Mouse (Mus musculus): ENCODE data around the gene Piezo1. TPM values are rescaled to one million over a fixed set of nuclear protein-coding genes. Genes with fewer than 3 reads are reported as not detected.

The Piezo1 gene
- polyA plus RNA-seq, 1 experiment = 22.2 TPM

GRCm38 (mm10) chr8:122497016-122497734, 54.0 kb downstream of the Piezo1 start:
- H3K9me3 ChIP-seq (ENCODE audit: control insufficient read depth, low read length) = peaks cover 4% of the 10 kb centered on the region
- H3K4me1 ChIP-seq (ENCODE audit: control insufficient read depth) = peaks cover 8% of the 10 kb centered on the region
- H3K4me3 ChIP-seq (replicated peaks) = no peak overlapping the region
- no peak for TF ChIP-seq TAL1 (IDR thresholded peaks at IDR 0.05; ENCODE audit: low read length)
- no peak for TF ChIP-seq GATA1 (IDR thresholded peaks at IDR 0.05; ENCODE audit: low read length)
- peaks cover 99% of the 10 kb centered on the region for H3K36me3 ChIP-seq (ENCODE audit: control insufficient read depth)
- H3K27me3 ChIP-seq (ENCODE audit: control insufficient read depth) = no peaks in the 10 kb centered on the region; the same call in 1 of the 2 replicates

DNA sequence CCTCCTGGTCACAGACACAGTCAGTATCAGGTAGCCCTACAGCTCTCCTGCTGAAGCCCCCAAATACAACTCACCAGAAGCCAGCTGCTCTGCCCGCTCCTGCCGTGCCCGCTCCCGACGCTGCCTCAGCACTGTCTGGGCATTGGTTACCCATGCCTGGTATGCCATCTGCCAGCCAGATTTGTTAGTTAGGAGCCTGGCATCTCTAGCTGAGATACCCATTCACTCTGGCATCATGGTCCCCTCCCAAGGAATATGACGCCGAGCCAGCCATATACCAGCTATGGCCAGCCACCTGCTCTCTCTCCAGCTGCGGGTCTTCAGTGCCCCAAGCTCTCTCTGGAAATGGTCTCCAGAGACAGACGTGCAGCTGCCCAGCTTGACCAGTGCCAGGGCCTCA, 62.7 kb downstream of the Piezo1 start:
- Histone ChIP-seq H3K4me1 (ENCODE audit: control insufficient read depth) (no peaks in the 10 kb centered on the region; the same call in 1 of the 2 replicates), H3K36me3 (ENCODE audit: control insufficient read depth) (peaks cover 100% of the 10 kb centered on the region), H3K9me3 (ENCODE audit: control insufficient read depth, low read length) (peaks cover 18% of the 10 kb centered on the region), H3K27me3 (ENCODE audit: control insufficient read depth) (no peaks in the 10 kb centered on the region; the same call in 1 of the 2 replicates), H3K4me3 (replicated peaks) (no peak overlapping the region)
- TF ChIP-seq GATA1 (IDR thresholded peaks at IDR 0.05; ENCODE audit: low read length) = no peak
- no peak for TF ChIP-seq TAL1 (IDR thresholded peaks at IDR 0.05; ENCODE audit: low read length)

- TF ChIP-seq GATA1 (IDR thresholded peaks at IDR 0.05; ENCODE audit: low read length) (no peak), TAL1 (IDR thresholded peaks at IDR 0.05; ENCODE audit: low read length) (0 out of 3 replicates have a peak, but pooled peaks have one; percentile 11)
- H3K9me3 ChIP-seq (ENCODE audit: control insufficient read depth, low read length) = peaks cover 20% of the 10 kb centered on the region
- H3K4me1 ChIP-seq (ENCODE audit: control insufficient read depth) = no peaks in the 10 kb centered on the region; the same call in 1 of the 2 replicates
- no peaks in the 10 kb centered on the region; the same call in 1 of the 2 replicates for H3K27me3 ChIP-seq (ENCODE audit: control insufficient read depth)
- no peak overlapping the region for H3K4me3 ChIP-seq (replicated peaks)
- peaks cover 100% of the 10 kb centered on the region for H3K36me3 ChIP-seq (ENCODE audit: control insufficient read depth)
Observed at GRCm38 (mm10) chr8:122484831-122485230, 66.3 kb downstream of the Piezo1 start.

GRCm38 (mm10) chr8:122483877-122484276, 67.3 kb downstream of the Piezo1 start:
- Histone ChIP-seq H3K4me3 (replicated peaks) (no peak overlapping the region), H3K9me3 (ENCODE audit: control insufficient read depth, low read length) (peaks cover 20% of the 10 kb centered on the region), H3K36me3 (ENCODE audit: control insufficient read depth) (peaks cover 100% of the 10 kb centered on the region), H3K27me3 (ENCODE audit: control insufficient read depth) (no peaks in the 10 kb centered on the region; the same call in 1 of the 2 replicates), H3K4me1 (ENCODE audit: control insufficient read depth) (no peaks in the 10 kb centered on the region; the same call in 1 of the 2 replicates)
- TF ChIP-seq TAL1 (IDR thresholded peaks at IDR 0.05; ENCODE audit: low read length) = no peak
- TF ChIP-seq GATA1 (IDR thresholded peaks at IDR 0.05; ENCODE audit: low read length) = no peak

- Histone ChIP-seq H3K4me3 (replicated peaks) (no peak overlapping the region), H3K9me3 (ENCODE audit: control insufficient read depth, low read length) (peaks cover 20% of the 10 kb centered on the region)
Observed at GRCm38 (mm10) chr8:122482448-122482847, 68.7 kb downstream of the Piezo1 start.

DNA sequence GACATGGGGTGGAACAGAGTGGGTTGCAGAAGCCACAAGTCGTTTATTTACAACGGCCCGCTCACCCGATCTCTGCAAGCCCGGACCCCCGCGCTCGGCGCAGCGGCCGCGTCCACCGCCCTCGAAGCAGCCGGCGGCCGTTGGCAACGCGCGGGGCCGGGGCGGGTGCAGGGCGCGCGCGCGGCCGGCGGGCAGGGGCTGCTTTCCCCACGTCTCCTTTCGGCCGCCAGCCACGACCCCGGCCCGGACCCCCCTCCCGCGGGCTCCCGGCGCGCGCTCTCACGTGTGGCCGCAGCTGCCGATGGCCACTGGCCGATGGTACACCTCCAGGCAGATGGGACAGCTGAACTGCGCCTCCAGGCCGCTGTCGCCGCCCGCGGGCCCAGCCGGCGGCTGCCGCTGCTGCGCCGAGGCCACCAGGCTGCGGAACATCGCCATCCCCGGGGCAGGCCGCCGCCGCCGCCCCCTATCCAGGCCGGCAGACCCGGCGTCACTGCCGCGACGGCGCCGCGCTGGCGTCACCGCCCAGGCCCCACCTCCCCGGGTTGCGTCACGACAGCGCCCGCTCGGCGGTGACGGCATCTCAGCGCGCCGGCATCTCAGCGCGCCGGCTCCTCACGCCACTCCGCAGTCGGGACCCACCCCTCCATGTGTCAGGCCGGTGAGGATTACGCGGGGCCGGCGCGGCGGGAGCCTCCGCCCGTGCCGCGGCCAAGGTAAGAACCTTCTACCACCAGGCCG, 75.4 kb downstream of the Piezo1 start, which contains the start of the genes Rnf166 and Ctu2:
Gene Rnf166, minus strand, starts transcription at position 485 of the 741 bp plus-strand sequence.
Gene Ctu2, plus strand, starts transcription at position 564 of the 741 bp plus-strand sequence.
- H3K9me3 ChIP-seq (ENCODE audit: control insufficient read depth, low read length) = no peaks in the 10 kb centered on the region
- peaks cover 53% of the 10 kb centered on the region for H3K36me3 ChIP-seq (ENCODE audit: control insufficient read depth)
- H3K4me3 ChIP-seq (replicated peaks) = peak within 1 kb of the TSS; percentile 85
- H3K27me3 ChIP-seq (ENCODE audit: control insufficient read depth) = no peaks in the 10 kb centered on the region
- TF ChIP-seq GATA1 (IDR thresholded peaks at IDR 0.05; ENCODE audit: low read length) = no peak
- TF ChIP-seq TAL1 (IDR thresholded peaks at IDR 0.05; ENCODE audit: low read length) = no peak
- H3K4me1 ChIP-seq (ENCODE audit: control insufficient read depth) = peaks cover 39% of the 10 kb centered on the region

More at GRCm38 (mm10) chr8:122482448-122482847, 68.7 kb downstream of the Piezo1 start:
- TF ChIP-seq TAL1 (IDR thresholded peaks at IDR 0.05; ENCODE audit: low read length) (no peak), GATA1 (IDR thresholded peaks at IDR 0.05; ENCODE audit: low read length) (no peak)
- H3K27me3 ChIP-seq (ENCODE audit: control insufficient read depth) = no peaks in the 10 kb centered on the region; the same call in 1 of the 2 replicates
- peaks cover 5% of the 10 kb centered on the region for H3K4me1 ChIP-seq (ENCODE audit: control insufficient read depth)
- peaks cover 96% of the 10 kb centered on the region for H3K36me3 ChIP-seq (ENCODE audit: control insufficient read depth)

DNA sequence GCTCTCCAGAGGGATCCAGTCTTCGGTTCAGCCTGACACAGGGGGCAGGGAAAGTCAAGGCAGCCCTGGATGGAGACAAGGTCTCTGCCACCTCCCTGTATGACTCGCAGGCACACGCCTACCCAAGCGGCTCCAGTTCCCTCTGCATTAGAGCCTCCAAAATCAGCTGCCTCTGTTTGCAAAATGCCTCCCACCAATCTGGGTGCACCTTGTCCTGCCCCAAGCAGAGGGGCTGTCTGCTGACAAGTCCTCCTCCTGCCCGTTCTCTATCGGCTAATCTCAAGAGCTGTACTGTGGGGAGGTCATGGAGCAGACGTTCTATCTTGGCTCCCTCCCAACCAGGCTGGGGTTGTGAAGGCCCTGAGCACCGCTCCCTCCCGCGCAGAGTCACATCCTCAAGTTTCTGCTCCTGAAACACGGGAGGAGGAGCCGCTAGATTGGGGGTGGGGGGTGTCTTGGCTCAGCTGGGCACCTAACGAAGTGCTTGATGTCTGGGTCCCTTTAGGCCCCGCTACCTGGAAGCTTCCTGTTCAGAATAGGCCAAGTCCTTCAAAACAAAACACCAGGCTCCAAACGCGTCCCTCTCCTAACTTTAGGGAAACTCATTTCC, 76.1 kb downstream of the Piezo1 start:
- no peaks in the 10 kb centered on the region for H3K27me3 ChIP-seq (ENCODE audit: control insufficient read depth)
- peaks cover 39% of the 10 kb centered on the region for H3K4me1 ChIP-seq (ENCODE audit: control insufficient read depth)
- H3K4me3 ChIP-seq (replicated peaks) = peak overlapping the region; percentile 85
- H3K9me3 ChIP-seq (ENCODE audit: control insufficient read depth, low read length) = no peaks in the 10 kb centered on the region
- TF ChIP-seq TAL1 (IDR thresholded peaks at IDR 0.05; ENCODE audit: low read length) (no peak), GATA1 (IDR thresholded peaks at IDR 0.05; ENCODE audit: low read length) (no peak; the same call in 1 of the 2 replicates)
- H3K36me3 ChIP-seq (ENCODE audit: control insufficient read depth) = peaks cover 48% of the 10 kb centered on the region

DNA sequence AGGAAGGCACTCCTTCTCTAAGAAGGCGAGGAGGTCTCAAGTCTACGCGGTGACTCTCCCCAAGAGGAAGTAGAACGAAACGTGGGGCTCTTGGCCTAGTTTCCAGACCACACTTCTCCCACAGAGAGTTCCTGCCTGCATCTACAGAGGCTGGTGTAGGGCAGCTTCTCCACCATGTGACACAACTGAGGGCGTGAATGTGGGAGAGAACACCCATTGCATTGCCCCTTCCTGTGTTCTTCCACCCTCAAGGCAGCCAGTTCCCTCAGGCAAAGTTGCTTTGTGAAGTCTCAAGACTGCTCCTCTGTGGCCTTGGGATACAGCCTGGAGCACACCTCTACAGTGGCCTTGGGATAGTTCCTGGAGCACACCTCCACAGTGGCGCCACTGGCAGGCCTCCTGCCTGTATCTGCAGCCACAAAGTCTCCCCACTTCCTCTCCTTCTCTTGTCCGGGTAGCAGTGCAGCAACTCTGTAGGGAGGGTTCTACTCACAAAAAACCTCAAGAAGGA, 77.2 kb downstream of the Piezo1 start:
- H3K27me3 ChIP-seq (ENCODE audit: control insufficient read depth) = no peaks in the 10 kb centered on the region
- no peaks in the 10 kb centered on the region for H3K9me3 ChIP-seq (ENCODE audit: control insufficient read depth, low read length)
- H3K4me1 ChIP-seq (ENCODE audit: control insufficient read depth) = peaks cover 39% of the 10 kb centered on the region
- peaks cover 46% of the 10 kb centered on the region for H3K36me3 ChIP-seq (ENCODE audit: control insufficient read depth)
- no peak overlapping the region for H3K4me3 ChIP-seq (replicated peaks)
- TF ChIP-seq GATA1 (IDR thresholded peaks at IDR 0.05; ENCODE audit: low read length) (no peak), TAL1 (IDR thresholded peaks at IDR 0.05; ENCODE audit: low read length) (no peak)

Measured in erythroblast, embryonic 14.5 days (primary cell).